Mouse (Mus musculus): Measurements from ENCODE around the gene Gadl1. TPM values are rescaled to one million over a fixed set of nuclear protein-coding genes. Genes with fewer than 3 reads are reported as not detected.
"Not testable (repeated sequence)": the region's sequence is repeated elsewhere in the genome, so short reads cannot be mapped to it uniquely, and the experiment has no call there.

Gene Gadl1
- total and polyA plus RNA-seq, 3 experiments, result 0.27 TPM; not detected in 2

- Histone ChIP-seq H3K27me3 (ENCODE audit: insufficient read depth, low read length) (no peaks in the 10 kb centered on the region), H3K36me3 (replicated peaks) (no peaks in the 10 kb centered on the region), H3K4me1 (ENCODE audit: insufficient read depth, low read depth, low read length) (no peaks in the 10 kb centered on the region), H3K4me3 (ENCODE audit: low read depth, low read length) (no peak overlapping the region), H3K9me3 (replicated peaks) (peaks cover 56% of the 10 kb centered on the region)
- DNase-seq (ENCODE audit: low spot score), result no peak
- ATAC-seq (ENCODE audit: extremely low read depth, insufficient number of reproducible peaks, low FRiP score, poor library complexity, severe bottlenecking), result no peak
- TF ChIP-seq POLR2AphosphoS5 (IDR thresholded peaks at IDR 0.05; ENCODE audit: insufficient replicate concordance, low read depth, low read length) (no peak), GATA1 (IDR thresholded peaks at IDR 0.05; ENCODE audit: borderline replicate concordance, low read length) (no peak), CTCF (IDR thresholded peaks at IDR 0.05; ENCODE audit: low read depth, low read length) (no peak), TAL1 (conservative IDR thresholded peaks at IDR 0.05; ENCODE audit: low read depth, low read length) (no peak), GATA2 (IDR thresholded peaks at IDR 0.05; ENCODE audit: borderline replicate concordance, low read depth, low read length) (no peak)
Measured at GRCm38 (mm10) chr9:116038275-116038674, 129.0 kb downstream of the Gadl1 start.

- Histone ChIP-seq H3K9me3 (replicated peaks) (peaks cover 50% of the 10 kb centered on the region), H3K4me1 (ENCODE audit: insufficient read depth, low read depth, low read length) (no peaks in the 10 kb centered on the region), H3K27me3 (ENCODE audit: insufficient read depth, low read length) (no peaks in the 10 kb centered on the region), H3K36me3 (replicated peaks) (no peaks in the 10 kb centered on the region), H3K4me3 (ENCODE audit: low read depth, low read length) (no peak overlapping the region)
- no peak for ATAC-seq (ENCODE audit: extremely low read depth, insufficient number of reproducible peaks, low FRiP score, poor library complexity, severe bottlenecking)
- DNase-seq (ENCODE audit: low spot score), result no peak
- TF ChIP-seq GATA1 (IDR thresholded peaks at IDR 0.05; ENCODE audit: borderline replicate concordance, low read length) (no peak), TAL1 (conservative IDR thresholded peaks at IDR 0.05; ENCODE audit: low read depth, low read length) (no peak), POLR2AphosphoS5 (IDR thresholded peaks at IDR 0.05; ENCODE audit: insufficient replicate concordance, low read depth, low read length) (no peak), GATA2 (IDR thresholded peaks at IDR 0.05; ENCODE audit: borderline replicate concordance, low read depth, low read length) (no peak), CTCF (IDR thresholded peaks at IDR 0.05; ENCODE audit: low read depth, low read length) (no peak)
Measured at GRCm38 (mm10) chr9:116039981-116040380, 130.7 kb downstream of the Gadl1 start.

GRCm38 (mm10) chr9:116040852-116041251 is 131.6 kb downstream of the Gadl1 start:
- not testable (repeated sequence) for H3K36me3 ChIP-seq (replicated peaks); ATAC-seq (ENCODE audit: extremely low read depth, insufficient number of reproducible peaks, low FRiP score, poor library complexity, severe bottlenecking); DNase-seq (ENCODE audit: low spot score); H3K4me1 ChIP-seq (ENCODE audit: insufficient read depth, low read depth, low read length); H3K27me3 ChIP-seq (ENCODE audit: insufficient read depth, low read length); H3K4me3 ChIP-seq (ENCODE audit: low read depth, low read length)
- peaks cover 49% of the 10 kb centered on the region for H3K9me3 ChIP-seq (replicated peaks)

- Histone ChIP-seq H3K4me1 (ENCODE audit: insufficient read depth, low read depth, low read length) (no peaks in the 10 kb centered on the region), H3K4me3 (ENCODE audit: low read depth, low read length) (no peak overlapping the region), H3K9me3 (replicated peaks) (peaks cover 51% of the 10 kb centered on the region), H3K36me3 (replicated peaks) (no peaks in the 10 kb centered on the region), H3K27me3 (ENCODE audit: insufficient read depth, low read length) (no peaks in the 10 kb centered on the region)
- DNase-seq (ENCODE audit: low spot score), result no peak
- no peak for ATAC-seq (ENCODE audit: extremely low read depth, insufficient number of reproducible peaks, low FRiP score, poor library complexity, severe bottlenecking)
- TF ChIP-seq CTCF (IDR thresholded peaks at IDR 0.05; ENCODE audit: low read depth, low read length), result no peak
- no peak for TF ChIP-seq GATA1 (IDR thresholded peaks at IDR 0.05; ENCODE audit: borderline replicate concordance, low read length)
- no peak for TF ChIP-seq GATA2 (IDR thresholded peaks at IDR 0.05; ENCODE audit: borderline replicate concordance, low read depth, low read length)
- no peak for TF ChIP-seq TAL1 (conservative IDR thresholded peaks at IDR 0.05; ENCODE audit: low read depth, low read length)
- TF ChIP-seq POLR2AphosphoS5 (IDR thresholded peaks at IDR 0.05; ENCODE audit: insufficient replicate concordance, low read depth, low read length), result no peak
Measured at GRCm38 (mm10) chr9:116041369-116041768, 132.1 kb downstream of the Gadl1 start.

- DNase-seq (ENCODE audit: low spot score), result no peak
Measured at GRCm38 (mm10) chr9:116041787-116042186, 132.5 kb downstream of the Gadl1 start.

GRCm38 (mm10) chr9:116049985-116050384 is 140.7 kb downstream of the Gadl1 start:
- DNase-seq (ENCODE audit: low spot score), result no peak
- ATAC-seq (ENCODE audit: extremely low read depth, insufficient number of reproducible peaks, low FRiP score, poor library complexity, severe bottlenecking), result no peak
- no peak for TF ChIP-seq TAL1 (conservative IDR thresholded peaks at IDR 0.05; ENCODE audit: low read depth, low read length)
- TF ChIP-seq CTCF (IDR thresholded peaks at IDR 0.05; ENCODE audit: low read depth, low read length), result no peak
- no peak for TF ChIP-seq GATA2 (IDR thresholded peaks at IDR 0.05; ENCODE audit: borderline replicate concordance, low read depth, low read length)
- TF ChIP-seq POLR2AphosphoS5 (IDR thresholded peaks at IDR 0.05; ENCODE audit: insufficient replicate concordance, low read depth, low read length), result no peak
- TF ChIP-seq GATA1 (IDR thresholded peaks at IDR 0.05; ENCODE audit: borderline replicate concordance, low read length), result no peak

More at GRCm38 (mm10) chr9:116041787-116042186, 132.5 kb downstream of the Gadl1 start:
- H3K9me3 ChIP-seq (replicated peaks), result peaks cover 51% of the 10 kb centered on the region
- H3K27me3 ChIP-seq (ENCODE audit: insufficient read depth, low read length), result no peaks in the 10 kb centered on the region
- ATAC-seq (ENCODE audit: extremely low read depth, insufficient number of reproducible peaks, low FRiP score, poor library complexity, severe bottlenecking), result no peak
- H3K4me3 ChIP-seq (ENCODE audit: low read depth, low read length), result no peak overlapping the region
- no peak for TF ChIP-seq GATA1 (IDR thresholded peaks at IDR 0.05; ENCODE audit: borderline replicate concordance, low read length)
- no peak for TF ChIP-seq GATA2 (IDR thresholded peaks at IDR 0.05; ENCODE audit: borderline replicate concordance, low read depth, low read length)
- TF ChIP-seq TAL1 (conservative IDR thresholded peaks at IDR 0.05; ENCODE audit: low read depth, low read length), result no peak
- TF ChIP-seq CTCF (IDR thresholded peaks at IDR 0.05; ENCODE audit: low read depth, low read length), result no peak
- TF ChIP-seq POLR2AphosphoS5 (IDR thresholded peaks at IDR 0.05; ENCODE audit: insufficient replicate concordance, low read depth, low read length), result no peak
- no peaks in the 10 kb centered on the region for H3K4me1 ChIP-seq (ENCODE audit: insufficient read depth, low read depth, low read length)
- H3K36me3 ChIP-seq (replicated peaks), result no peaks in the 10 kb centered on the region

GRCm38 (mm10) chr9:116053976-116054375 is 144.7 kb downstream of the Gadl1 start:
- TF ChIP-seq POLR2AphosphoS5 (IDR thresholded peaks at IDR 0.05; ENCODE audit: insufficient replicate concordance, low read depth, low read length), result no peak
- TF ChIP-seq GATA1 (IDR thresholded peaks at IDR 0.05; ENCODE audit: borderline replicate concordance, low read length), result no peak
- TF ChIP-seq CTCF (IDR thresholded peaks at IDR 0.05; ENCODE audit: low read depth, low read length), result no peak
- no peak for TF ChIP-seq TAL1 (conservative IDR thresholded peaks at IDR 0.05; ENCODE audit: low read depth, low read length)
- TF ChIP-seq GATA2 (IDR thresholded peaks at IDR 0.05; ENCODE audit: borderline replicate concordance, low read depth, low read length), result no peak
- H3K9me3 ChIP-seq (replicated peaks), result peaks cover 62% of the 10 kb centered on the region

More at GRCm38 (mm10) chr9:116049985-116050384, 140.7 kb downstream of the Gadl1 start:
- no peak overlapping the region for H3K4me3 ChIP-seq (ENCODE audit: low read depth, low read length)
- H3K4me1 ChIP-seq (ENCODE audit: insufficient read depth, low read depth, low read length), result no peaks in the 10 kb centered on the region
- peaks cover 66% of the 10 kb centered on the region for H3K9me3 ChIP-seq (replicated peaks)
- no peaks in the 10 kb centered on the region for H3K27me3 ChIP-seq (ENCODE audit: insufficient read depth, low read length)
- H3K36me3 ChIP-seq (replicated peaks), result no peaks in the 10 kb centered on the region

More at GRCm38 (mm10) chr9:116053976-116054375, 144.7 kb downstream of the Gadl1 start:
- Histone ChIP-seq H3K36me3 (replicated peaks) (no peaks in the 10 kb centered on the region), H3K4me3 (ENCODE audit: low read depth, low read length) (no peak overlapping the region), H3K27me3 (ENCODE audit: insufficient read depth, low read length) (no peaks in the 10 kb centered on the region), H3K4me1 (ENCODE audit: insufficient read depth, low read depth, low read length) (no peaks in the 10 kb centered on the region)
- DNase-seq (ENCODE audit: low spot score) (no peak), ATAC-seq (ENCODE audit: extremely low read depth, insufficient number of reproducible peaks, low FRiP score, poor library complexity, severe bottlenecking) (no peak)

Measured in G1E (cell line).